Mouse (Mus musculus) kidney, postnatal 10 days (tissue): ENCODE results near the gene Pcdh8.

Experiments
- DNase-seq: peaks from one replicate; pipeline ENCODE4 v3.0.0; 2021; ENCODE audit warnings: mixed read lengths

Pcdh8 gene

GRCm38 (mm10) chr14:79771094-79771535 is at the start of gene Pcdh8:
TSS of gene Pcdh8 (minus strand) at chr14:79771312.
- peak; percentile 90 for DNase-seq

GRCm38 (mm10) chr14:79814709-79815108 is 43.6 kb upstream of the Pcdh8 start:
- no peak for DNase-seq

- DNase-seq, result no peak
Observed at GRCm38 (mm10) chr14:79814084-79814483, 43.0 kb upstream of the Pcdh8 start.

DNA sequence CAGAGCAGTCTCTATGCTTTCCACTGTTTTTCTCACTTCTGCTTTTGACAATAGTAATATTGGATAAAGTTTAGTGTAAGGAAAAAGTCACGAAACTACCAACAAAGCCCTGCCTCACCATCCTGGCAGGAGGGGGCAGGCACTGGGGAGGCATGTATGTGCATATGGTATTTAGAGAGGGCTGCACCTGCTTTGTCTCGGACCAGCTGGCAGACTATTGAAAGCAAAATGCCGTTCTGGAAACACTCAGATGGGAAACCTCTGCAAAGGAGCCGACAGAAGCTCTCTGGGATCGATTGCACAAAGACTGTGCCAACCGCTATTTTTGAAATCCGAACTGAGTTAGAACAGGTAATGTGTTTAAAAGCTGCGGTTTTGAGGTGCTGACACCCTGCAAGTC is 22.1 kb upstream of the Pcdh8 start:
- DNase-seq, result no peak

DNA sequence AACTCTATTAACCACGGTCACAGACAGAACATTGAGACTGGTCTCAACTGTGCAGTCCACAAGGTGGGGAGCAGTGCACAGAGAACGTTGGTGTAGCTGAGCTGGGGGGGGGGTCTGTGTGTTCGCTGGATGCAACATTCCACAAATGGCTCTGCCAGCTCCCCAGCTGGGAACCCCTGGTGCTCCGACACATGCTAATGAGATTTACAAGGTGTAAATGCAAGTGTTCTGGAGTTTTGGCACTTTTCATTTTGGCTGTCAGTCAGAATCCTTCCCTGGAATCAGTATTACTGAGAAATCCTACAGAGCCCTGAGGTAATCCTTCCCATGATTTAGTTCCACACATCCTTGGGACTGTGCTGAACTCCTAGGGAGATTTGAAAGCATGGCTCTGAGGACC is 18.4 kb upstream of the Pcdh8 start:
- no peak for DNase-seq

GRCm38 (mm10) chr14:79788656-79789204 is 17.6 kb upstream of the Pcdh8 start:
- no peak for DNase-seq

DNA sequence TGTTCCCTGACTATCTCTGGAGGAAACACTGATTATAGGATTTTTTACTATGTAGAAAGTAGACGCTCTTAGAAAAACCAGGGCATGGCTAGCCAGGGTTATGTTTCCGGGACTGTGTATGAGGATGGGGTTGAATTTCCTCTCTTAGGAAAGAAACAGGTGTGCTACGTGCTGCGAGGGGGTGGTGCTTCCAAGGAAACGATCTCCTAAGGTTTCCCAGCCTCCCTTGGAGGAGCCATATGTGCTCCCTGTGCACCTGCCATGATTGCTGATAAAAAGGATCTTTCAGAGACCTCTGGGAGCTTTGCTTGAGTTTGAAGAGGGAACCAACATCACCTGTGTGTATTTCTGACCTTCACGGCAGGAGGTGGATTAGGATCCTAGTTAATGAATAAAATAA is 16.8 kb upstream of the Pcdh8 start:
- DNase-seq, result no peak

DNA sequence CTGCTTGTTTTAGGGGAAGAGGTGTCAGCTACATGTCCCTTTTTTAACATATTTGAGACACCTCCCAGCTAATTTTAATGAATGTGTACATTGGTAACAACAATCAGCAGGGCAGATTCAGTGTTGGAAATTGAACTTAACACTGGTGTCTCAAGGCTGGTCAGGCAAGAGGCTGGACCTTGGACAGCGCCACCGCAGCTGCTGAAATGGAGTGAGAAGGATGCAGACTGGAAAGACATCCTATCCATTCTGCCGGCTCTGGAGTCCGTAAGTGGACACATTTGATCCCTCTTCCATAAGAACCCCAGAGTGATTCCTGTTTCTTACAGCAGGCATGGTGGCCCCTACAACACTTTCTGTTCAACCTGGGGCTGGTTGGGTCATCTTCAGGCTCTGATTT is 14.3 kb upstream of the Pcdh8 start:
- DNase-seq, result peak; percentile 66

DNA sequence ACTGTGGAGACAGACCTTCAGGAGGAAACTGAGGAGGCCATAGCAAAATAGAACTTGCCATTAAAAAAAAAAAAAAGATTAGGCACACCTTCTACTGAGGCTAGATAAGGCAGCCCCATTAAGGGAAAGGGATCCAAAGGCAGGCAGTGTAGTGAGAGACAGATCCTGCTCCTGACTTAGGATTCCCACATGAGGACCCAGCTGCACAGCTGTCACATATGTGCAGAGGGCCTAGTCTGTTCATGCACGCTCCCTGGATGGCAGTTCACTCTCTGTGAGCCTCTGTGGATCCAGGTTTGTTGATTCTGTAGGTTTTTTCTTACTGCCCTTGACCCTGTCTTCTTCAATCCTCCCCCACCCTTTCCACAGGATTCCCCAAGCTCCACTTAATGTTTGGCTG is 9.8 kb upstream of the Pcdh8 start:
- DNase-seq, result no peak

DNA sequence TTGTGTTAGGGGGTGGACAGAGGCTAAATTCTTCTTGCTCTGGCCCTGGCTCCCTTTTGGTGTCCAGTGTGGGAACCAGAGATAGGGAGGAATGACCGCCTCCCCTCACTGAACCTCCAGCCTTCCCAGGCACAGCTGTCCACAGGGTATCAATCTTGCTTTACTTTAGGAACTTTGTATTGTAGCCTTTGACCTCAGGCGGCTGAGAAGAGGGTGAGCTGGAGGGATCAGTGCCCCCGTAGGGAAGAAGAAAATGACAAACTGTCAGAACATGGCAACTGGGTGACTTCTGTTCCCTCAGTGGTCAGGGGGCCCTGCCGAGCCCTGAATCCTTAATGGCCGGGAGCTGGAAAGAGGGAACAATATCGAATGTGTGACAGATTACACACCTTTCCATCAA is 9.2 kb upstream of the Pcdh8 start:
- no peak for DNase-seq

DNA sequence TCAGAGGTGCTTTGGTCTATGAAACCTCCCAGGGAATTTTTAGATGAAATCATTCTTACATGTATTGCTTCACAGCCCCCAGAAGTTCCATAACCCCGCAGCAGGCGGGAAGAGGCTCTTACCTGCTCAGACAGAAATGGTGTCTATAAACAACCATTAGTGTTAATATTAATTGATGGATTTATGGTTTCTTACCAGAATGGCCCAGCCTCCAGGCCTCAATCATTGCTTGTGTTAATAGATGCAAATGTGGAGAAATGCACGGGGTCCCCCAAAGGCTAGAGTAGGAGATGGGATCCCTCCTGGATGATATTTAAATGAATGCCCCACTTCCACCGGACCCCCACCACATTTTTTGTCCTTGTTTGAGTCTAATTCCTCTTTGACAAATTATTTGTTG is 8.7 kb upstream of the Pcdh8 start:
- no peak for DNase-seq

DNA sequence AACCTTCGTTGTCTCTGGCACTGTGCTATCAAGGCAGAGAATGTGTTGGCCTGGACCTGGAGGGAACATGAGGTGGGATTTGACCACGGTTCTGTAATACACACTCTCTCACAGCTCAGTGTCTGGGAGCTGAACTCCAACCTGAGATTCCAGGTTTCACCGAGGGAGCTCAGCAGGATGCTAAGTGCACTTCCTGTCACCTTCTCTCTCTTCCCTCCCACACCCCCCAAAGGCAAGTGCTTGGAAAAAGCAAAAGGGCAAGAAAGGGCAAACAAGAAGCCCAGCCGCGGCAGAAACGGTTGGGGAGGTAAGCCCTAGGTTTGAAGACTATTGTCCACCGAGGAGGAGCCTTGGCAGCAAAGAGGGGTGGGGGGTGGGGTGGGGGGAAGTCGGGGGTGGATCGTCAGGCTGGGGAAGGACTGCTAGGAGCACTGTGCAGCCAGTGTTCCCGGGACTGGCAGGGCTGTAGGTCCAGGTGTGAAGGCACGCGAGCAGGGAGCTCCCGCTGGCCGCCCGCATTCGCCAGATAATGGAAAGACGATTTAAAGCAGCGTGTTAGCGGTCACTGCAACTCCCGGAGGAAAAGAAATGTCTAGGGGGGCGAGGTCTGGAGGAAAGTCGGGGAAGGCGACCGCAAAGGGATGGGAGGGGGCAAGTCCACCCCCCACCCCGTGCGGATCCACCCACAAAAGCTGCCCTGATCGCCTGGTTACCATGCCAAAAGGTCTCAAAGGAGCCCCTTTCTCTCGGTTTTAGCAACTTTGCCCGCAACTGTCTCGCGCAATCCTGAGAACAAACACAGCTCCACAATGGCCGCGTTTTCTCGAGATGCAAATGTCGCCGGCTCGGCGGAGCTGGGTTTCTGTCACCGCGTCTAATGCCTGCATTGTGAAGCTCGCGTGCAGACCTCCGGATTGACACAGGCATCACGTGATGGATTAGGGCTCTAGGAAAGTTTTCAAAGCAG is 2.6 kb upstream of the Pcdh8 start:
- no peak for DNase-seq

GRCm38 (mm10) chr14:79771802-79772511 is 845 bp upstream of the Pcdh8 start:
- no peak for DNase-seq

- DNase-seq, result no peak
Observed at GRCm38 (mm10) chr14:79770306-79771093, 612 bp downstream of the Pcdh8 start.

GRCm38 (mm10) chr14:79769618-79770017 is 1.5 kb downstream of the Pcdh8 start:
- peak; percentile 93 for DNase-seq

- peak; percentile 34 for DNase-seq
Observed at GRCm38 (mm10) chr14:79768996-79769395, 2.1 kb downstream of the Pcdh8 start.

DNA sequence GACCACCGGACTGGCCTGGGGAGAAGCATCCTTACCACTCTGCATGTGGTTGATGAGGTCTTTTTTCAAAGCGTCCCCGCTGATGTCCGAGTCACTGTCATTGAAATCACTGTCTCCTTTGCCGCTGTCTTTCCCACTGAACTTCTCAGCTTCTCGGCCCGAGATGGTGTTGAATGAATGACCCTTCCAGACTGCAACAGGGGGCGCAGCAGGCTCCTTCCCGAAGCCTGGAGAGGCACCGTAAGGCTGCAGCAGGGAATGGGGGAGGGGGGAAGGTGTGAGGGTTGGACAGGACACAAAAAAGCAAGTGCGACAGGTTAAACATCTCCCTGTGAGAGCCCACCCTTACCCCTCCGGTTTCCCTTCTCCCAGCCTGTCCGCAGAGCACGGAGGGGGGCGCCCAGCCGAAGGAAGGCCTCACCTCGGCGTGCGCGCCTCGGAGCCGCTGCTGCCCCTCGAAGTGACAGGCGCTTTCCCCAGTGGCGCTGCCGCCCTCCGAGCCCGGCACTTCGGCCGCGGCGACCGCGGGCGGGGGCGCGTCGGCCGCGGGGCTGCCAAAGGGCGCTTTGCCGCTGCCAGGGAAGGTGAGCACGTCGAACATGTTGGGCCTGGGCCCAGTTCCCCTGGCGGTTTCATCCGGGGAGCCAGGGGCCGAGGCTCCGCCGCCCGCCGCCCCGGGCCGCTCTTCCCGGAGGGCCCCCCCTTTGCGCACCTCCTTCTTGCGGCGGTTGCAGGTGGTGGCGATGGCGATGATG is 2.9 kb downstream of the Pcdh8 start:
- DNase-seq, result no peak

- DNase-seq, result no peak
Observed at GRCm38 (mm10) chr14:79767601-79768000, 3.5 kb downstream of the Pcdh8 start.

DNA sequence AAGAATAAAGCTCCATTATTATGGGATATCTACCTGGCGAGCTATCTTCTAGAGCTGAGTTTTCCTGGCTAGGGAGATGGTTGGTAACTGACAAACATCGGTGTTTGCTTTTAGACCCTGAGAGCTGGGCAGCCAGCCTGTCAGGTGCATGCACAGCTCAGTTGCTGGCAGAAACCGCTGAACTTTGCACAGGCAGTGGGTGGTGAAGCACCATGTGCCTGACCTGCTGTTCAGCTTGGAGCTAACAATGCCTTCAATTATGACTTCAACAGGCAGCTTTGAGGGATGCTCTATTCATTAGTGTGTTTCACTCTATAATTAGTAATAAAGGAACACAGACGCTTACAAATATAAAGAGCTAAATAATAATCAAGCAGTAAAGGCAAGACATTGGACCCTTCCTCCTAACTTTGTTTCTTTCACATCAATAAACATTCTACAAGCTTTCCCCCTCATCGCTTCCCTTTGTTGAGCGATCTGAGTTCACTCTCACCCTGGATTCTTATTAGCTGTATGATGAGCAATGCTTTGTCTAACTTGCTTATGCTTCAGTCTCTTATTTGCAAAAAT is 5.8 kb downstream of the Pcdh8 start:
- DNase-seq, result no peak

DNA sequence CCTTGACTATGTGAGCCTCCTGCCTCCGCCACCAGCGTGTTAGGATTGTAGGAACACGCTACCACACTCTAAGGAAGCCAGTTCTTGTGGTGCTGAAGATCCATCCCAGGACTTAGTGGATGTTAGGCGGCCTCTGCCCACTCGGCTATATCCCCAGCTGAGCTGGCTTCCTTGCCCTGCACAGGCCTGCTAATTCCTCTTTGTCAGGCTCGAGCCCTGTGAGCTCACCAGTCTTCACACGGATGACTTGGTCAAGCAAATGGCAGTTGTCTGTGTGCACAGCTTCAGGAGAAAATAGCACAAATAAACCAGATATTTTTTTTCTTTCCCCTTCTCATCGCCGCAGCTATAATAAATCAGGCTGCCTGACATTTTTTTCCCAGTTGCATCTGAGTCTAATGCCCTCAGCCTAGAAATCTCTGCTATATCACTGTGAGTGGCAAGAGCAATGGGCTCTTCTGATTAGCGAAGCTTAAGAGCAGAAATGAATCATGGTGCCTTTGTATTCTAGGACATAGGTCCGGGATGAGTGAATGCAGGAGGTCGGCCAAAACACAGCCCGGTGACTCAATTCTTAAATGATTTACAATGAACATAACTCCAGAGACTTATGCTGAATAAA is 16.4 kb downstream of the Pcdh8 start:
- no peak for DNase-seq

- DNase-seq, result no peak
Observed at GRCm38 (mm10) chr14:79754157-79754556, 17.0 kb downstream of the Pcdh8 start.
